Mouse (Mus musculus) MEL (cell line): ENCODE measurements at regions not wholly inside any gene's neighbourhood (a gene's known extent, or its start where the extent isn't known, plus 50 kb on each side); places are given as distances from the start of the nearest gene placed in this dataset.

Experiments used
- DNase-seq: peaks from one replicate; pipeline ENCODE4 v3.0.0; 2011; ENCODE audit warnings: low read depth, low spot score
- H3K27ac ChIP-seq: 2 replicates; pipeline ENCODE4 v1.5.1; 2012; ENCODE audit warnings: low read depth, mild to moderate bottlenecking, control low read depth, low read length, moderate library complexity; ENCODE audit not compliant: control insufficient read depth
- H3K27me3 ChIP-seq, 2 experiments: fragments of 150-350 bp in 1 of 2; sonication (generic) in 1 of 2; 2 replicates each; pipeline ENCODE4 v1.6.1; 2012; ENCODE audit warnings: low read length in 2 of 2, mild to moderate bottlenecking in 2 of 2, improper control_type of control experiment in 1 of 2, moderate library complexity in 1 of 2; ENCODE audit not compliant: insufficient read depth in 2 of 2, control insufficient read depth in 1 of 2
- H3K36me3 ChIP-seq, 2 experiments: 2 replicates each; pipeline ENCODE4 v1.6.1; 2012 to 2014; ENCODE audit warnings: low read length in 2 of 2, improper control_type of control experiment in 1 of 2, inconsistent platforms in 1 of 2, mild to moderate bottlenecking in 1 of 2; ENCODE audit not compliant: insufficient read depth in 2 of 2, control insufficient read depth in 1 of 2
- H3K4me1 ChIP-seq, 2 experiments: fragments of 150-350 bp in 1 of 2; sonication (generic) in 1 of 2; 2 replicates each; pipeline ENCODE4 v1.6.1; 2012; ENCODE audit warnings: low read length in 2 of 2, improper control_type of control experiment in 1 of 2, mild to moderate bottlenecking in 1 of 2; ENCODE audit not compliant: insufficient read depth in 2 of 2, control insufficient read depth in 1 of 2
- H3K4me3 ChIP-seq, 2 experiments: fragments of 150-350 bp in 1 of 2; sonication (generic) in 1 of 2; 2 replicates each; pipeline ENCODE4 v1.5.1; 2012; ENCODE audit warnings: low read depth in 2 of 2, low read length in 2 of 2, mild to moderate bottlenecking in 2 of 2, moderate library complexity in 2 of 2, control low read depth in 1 of 2, improper control_type of control experiment in 1 of 2; ENCODE audit not compliant: control insufficient read depth in 1 of 2, insufficient read depth in 1 of 2
- H3K79me2 ChIP-seq: 2 replicates; pipeline ENCODE4 v1.6.1; 2012; ENCODE audit warnings: mild to moderate bottlenecking, low read length, moderate library complexity; ENCODE audit not compliant: control insufficient read depth, poor library complexity, insufficient read depth
- H3K9ac ChIP-seq: 2 replicates; pipeline ENCODE4 v1.6.1; 2012; ENCODE audit warnings: low read depth, mild to moderate bottlenecking, control low read depth, low read length, moderate library complexity; ENCODE audit not compliant: control insufficient read depth, poor library complexity, severe bottlenecking
- H3K9me3 ChIP-seq: fragments of 150-350 bp; sonication (generic); replicated peaks from 2 replicates; pipeline ENCODE4 v1.6.1; 2012; ENCODE audit warnings: mild to moderate bottlenecking, low read length, improper control_type of control experiment, moderate library complexity; ENCODE audit not compliant: insufficient read depth
- BHLHE40 ChIP-seq: IDR thresholded peaks from 2 replicates; pipeline ENCODE4 v1.6.1; 2012; ENCODE audit warnings: low read depth, mild to moderate bottlenecking, inconsistent platforms, low read length, improper control_type of control experiment, borderline replicate concordance
- CHD1 ChIP-seq: IDR thresholded peaks from 2 replicates; pipeline ENCODE4 v1.6.1; 2012; ENCODE audit warnings: low read depth, mild to moderate bottlenecking, inconsistent platforms, low read length, improper control_type of control experiment
- CHD2 ChIP-seq: IDR thresholded peaks from 2 replicates; pipeline ENCODE4 v1.6.1; 2011; ENCODE audit warnings: low read length, improper control_type of control experiment
- E2F4 ChIP-seq: IDR thresholded peaks from 2 replicates; pipeline ENCODE4 v1.6.1; 2011; ENCODE audit warnings: low read depth, low read length, improper control_type of control experiment, borderline replicate concordance
- EP300 ChIP-seq, 2 experiments: IDR thresholded peaks; 2 replicates each; pipeline ENCODE4 v1.6.1; 2011; ENCODE audit warnings: improper control_type of control experiment in 2 of 2, low read length in 2 of 2, low read depth in 1 of 2, mild to moderate bottlenecking in 1 of 2
- ETS1 ChIP-seq: IDR thresholded peaks from 2 replicates; pipeline ENCODE4 v1.6.1; 2012; ENCODE audit warnings: low read depth, mild to moderate bottlenecking, inconsistent platforms, low read length, improper control_type of control experiment, moderate library complexity
- GABPA ChIP-seq: IDR thresholded peaks from 2 replicates; pipeline ENCODE4 v1.6.1; 2012; ENCODE audit warnings: low read depth, mild to moderate bottlenecking, inconsistent platforms, low read length, improper control_type of control experiment, moderate library complexity
- GATA1 ChIP-seq: IDR thresholded peaks from 2 replicates; pipeline ENCODE4 v1.6.1; 2011; ENCODE audit warnings: low read depth, low read length, improper control_type of control experiment
- MAZ ChIP-seq: IDR thresholded peaks from 2 replicates; pipeline ENCODE4 v1.6.1; 2012; ENCODE audit warnings: low read depth, mild to moderate bottlenecking, inconsistent platforms, low read length, improper control_type of control experiment
- MEF2A ChIP-seq: IDR thresholded peaks from 2 replicates; pipeline ENCODE4 v1.6.1; 2014; ENCODE audit warnings: low read depth, mild to moderate bottlenecking, inconsistent platforms, low read length, improper control_type of control experiment; ENCODE audit not compliant: poor library complexity, insufficient replicate concordance, severe bottlenecking; ENCODE audit errors: extremely low read depth
- MXI1 ChIP-seq: IDR thresholded peaks from 2 replicates; pipeline ENCODE4 v1.6.1; 2011; ENCODE audit warnings: mild to moderate bottlenecking, low read depth, low read length, improper control_type of control experiment
- MYB ChIP-seq: IDR thresholded peaks from 2 replicates; pipeline ENCODE4 v1.6.1; 2011; ENCODE audit warnings: mild to moderate bottlenecking, low read depth, low read length, improper control_type of control experiment
- NRF1 ChIP-seq: IDR thresholded peaks from 2 replicates; pipeline ENCODE4 v1.6.1; 2014; ENCODE audit warnings: low read depth, mild to moderate bottlenecking, inconsistent platforms, low read length, improper control_type of control experiment, moderate library complexity; ENCODE audit not compliant: poor library complexity, insufficient read depth, severe bottlenecking
- POLR2AphosphoS2 ChIP-seq: IDR thresholded peaks from 2 replicates; pipeline ENCODE4 v1.6.1; 2011; ENCODE audit warnings: low read length, improper control_type of control experiment
- RAD21 ChIP-seq: IDR thresholded peaks from 2 replicates; pipeline ENCODE4 v1.6.1; 2011; ENCODE audit warnings: mild to moderate bottlenecking, low read depth, low read length, improper control_type of control experiment
- RCOR1 ChIP-seq: IDR thresholded peaks from 2 replicates; pipeline ENCODE4 v1.6.1; 2012; ENCODE audit warnings: low read depth, mild to moderate bottlenecking, inconsistent platforms, low read length, improper control_type of control experiment
- SIN3A ChIP-seq: IDR thresholded peaks from 2 replicates; pipeline ENCODE4 v1.6.1; 2012; ENCODE audit warnings: low read length, improper control_type of control experiment, inconsistent platforms
- TAL1 ChIP-seq: IDR thresholded peaks from 2 replicates; pipeline ENCODE4 v1.6.1; 2012; ENCODE audit warnings: mild to moderate bottlenecking, inconsistent platforms, low read length, moderate library complexity, mixed read lengths
- TCF12 ChIP-seq: IDR thresholded peaks from 2 replicates; pipeline ENCODE4 v1.6.1; 2014; ENCODE audit warnings: low read depth, mild to moderate bottlenecking, inconsistent platforms, low read length, improper control_type of control experiment, moderate library complexity
- UBTF ChIP-seq: IDR thresholded peaks from 2 replicates; pipeline ENCODE4 v1.6.1; 2012; ENCODE audit warnings: low read depth, mild to moderate bottlenecking, inconsistent platforms, low read length, improper control_type of control experiment, moderate library complexity, borderline replicate concordance; ENCODE audit not compliant: insufficient read depth
- USF1 ChIP-seq: IDR thresholded peaks from 2 replicates; pipeline ENCODE4 v1.6.1; 2014; ENCODE audit warnings: low read depth, mild to moderate bottlenecking, inconsistent platforms, low read length, improper control_type of control experiment, moderate library complexity
- ZKSCAN1 ChIP-seq: IDR thresholded peaks from 2 replicates; pipeline ENCODE4 v1.6.1; 2012; ENCODE audit warnings: low read depth, mild to moderate bottlenecking, inconsistent platforms, low read length, improper control_type of control experiment, moderate library complexity
- ZMIZ1 ChIP-seq: IDR thresholded peaks from 2 replicates; pipeline ENCODE4 v1.6.1; 2012; ENCODE audit warnings: low read depth, mild to moderate bottlenecking, inconsistent platforms, low read length, improper control_type of control experiment, moderate library complexity
- ZNF384 ChIP-seq: IDR thresholded peaks from 2 replicates; pipeline ENCODE4 v1.6.1; 2012; ENCODE audit warnings: low read depth, mild to moderate bottlenecking, inconsistent platforms, low read length, improper control_type of control experiment

GRCm38 (mm10) chr14:97694238-97694637, 475.3 kb downstream of the Dach1 start:
- H3K4me1 ChIP-seq: peaks cover 6 to 7% of the 10 kb centered on the region in 2 experiments
- DNase-seq: peak; percentile 53
- H3K4me3 ChIP-seq: no peak overlapping the region
- H3K79me2 ChIP-seq: no peaks in the 10 kb centered on the region
- no peak overlapping the region for H3K27ac ChIP-seq
- no peaks in the 10 kb centered on the region for H3K9me3 ChIP-seq
- no peak overlapping the region for H3K9ac ChIP-seq
- H3K27me3 ChIP-seq: no peaks in the 10 kb centered on the region
- H3K36me3 ChIP-seq: peaks cover 0 to 12% of the 10 kb centered on the region in 2 experiments; a peak in 2 of 4 replicates
- TF ChIP-seq TAL1: peak; percentile 46
- peak; percentile 73 for TF ChIP-seq RCOR1
- TF ChIP-seq TCF12: peak; percentile 95
- TF ChIP-seq ZNF384: no peak
- TF ChIP-seq MXI1: no peak
- no peak for TF ChIP-seq CHD2
- peak; percentile 90 for TF ChIP-seq EP300 (IDR thresholded peaks at IDR 0.05; ENCODE audit: low read depth in 1 of 2, low read length in 2 of 2)
- TF ChIP-seq MEF2A: no peak
- no peak for TF ChIP-seq E2F4
- no peak for TF ChIP-seq ZKSCAN1
- peak; percentile 86 for TF ChIP-seq GATA1
- TF ChIP-seq ETS1: peak; percentile 52
- TF ChIP-seq GABPA: no peak
- TF ChIP-seq ZMIZ1: no peak
- no peak for TF ChIP-seq RAD21
- no peak for TF ChIP-seq UBTF
- no peak for TF ChIP-seq MYB

GRCm38 (mm10) chr14:97684617-97685016, 484.9 kb downstream of the Dach1 start:
- no peaks in the 10 kb centered on the region for H3K36me3 ChIP-seq
- no peaks in the 10 kb centered on the region for H3K4me1 ChIP-seq
- TF ChIP-seq ZKSCAN1 (no peak), SIN3A (no peak), EP300 (IDR thresholded peaks at IDR 0.05; ENCODE audit: low read depth in 1 of 2, low read length in 2 of 2) (no peak), USF1 (no peak), POLR2AphosphoS2 (no peak), MAZ (no peak), NRF1 (no peak), GATA1 (no peak), E2F4 (no peak), RAD21 (no peak), BHLHE40 (no peak), CHD1 (no peak), UBTF (no peak), ETS1 (no peak), MYB (no peak)
- H3K27ac ChIP-seq: no peak overlapping the region
- no peak overlapping the region for H3K9ac ChIP-seq
- H3K4me3 ChIP-seq: no peak overlapping the region
- no peaks in the 10 kb centered on the region for H3K9me3 ChIP-seq
- no peaks in the 10 kb centered on the region for H3K79me2 ChIP-seq
- DNase-seq: no peak
- no peaks in the 10 kb centered on the region for H3K27me3 ChIP-seq
